Mouse (Mus musculus): Measurements from ENCODE around the gene Cabp2. TPM values are rescaled to one million over a fixed set of nuclear protein-coding genes. Genes with fewer than 3 reads are reported as not detected.

Gene Cabp2
- polyA plus RNA-seq, 1 experiment from 2014 or later = not detected

GRCm38 (mm10) chr19:4054613-4055012 is 26.8 kb upstream of the Cabp2 start:
- no peak for ATAC-seq (ENCODE audit: low read depth)
- H3K27ac ChIP-seq (ENCODE audit: low read length) = no peak overlapping the region
- no peaks in the 10 kb centered on the region for H3K36me3 ChIP-seq (ENCODE audit: control insufficient read depth, insufficient read depth, low read length)
- H3K27me3 ChIP-seq (ENCODE audit: control insufficient read depth, insufficient read depth, low read depth, low read length) = no peaks in the 10 kb centered on the region; the same call in 1 of the 2 replicates
- peaks cover 5% of the 10 kb centered on the region; the same call in 1 of the 2 replicates for H3K4me1 ChIP-seq (replicated peaks; ENCODE audit: control insufficient read depth, insufficient read depth, low read length)
- H3K9ac ChIP-seq (ENCODE audit: low read length) = no peak overlapping the region
- 85% methylated on average over 5 of the region's 5 CpGs for WGBS
- no peaks in the 10 kb centered on the region for H3K9me3 ChIP-seq (ENCODE audit: control insufficient read depth, low read length)
- H3K4me2 ChIP-seq (ENCODE audit: low read depth, low read length) = no peak overlapping the region
- H3K4me3 ChIP-seq (ENCODE audit: low read length) = no peak overlapping the region

DNA sequence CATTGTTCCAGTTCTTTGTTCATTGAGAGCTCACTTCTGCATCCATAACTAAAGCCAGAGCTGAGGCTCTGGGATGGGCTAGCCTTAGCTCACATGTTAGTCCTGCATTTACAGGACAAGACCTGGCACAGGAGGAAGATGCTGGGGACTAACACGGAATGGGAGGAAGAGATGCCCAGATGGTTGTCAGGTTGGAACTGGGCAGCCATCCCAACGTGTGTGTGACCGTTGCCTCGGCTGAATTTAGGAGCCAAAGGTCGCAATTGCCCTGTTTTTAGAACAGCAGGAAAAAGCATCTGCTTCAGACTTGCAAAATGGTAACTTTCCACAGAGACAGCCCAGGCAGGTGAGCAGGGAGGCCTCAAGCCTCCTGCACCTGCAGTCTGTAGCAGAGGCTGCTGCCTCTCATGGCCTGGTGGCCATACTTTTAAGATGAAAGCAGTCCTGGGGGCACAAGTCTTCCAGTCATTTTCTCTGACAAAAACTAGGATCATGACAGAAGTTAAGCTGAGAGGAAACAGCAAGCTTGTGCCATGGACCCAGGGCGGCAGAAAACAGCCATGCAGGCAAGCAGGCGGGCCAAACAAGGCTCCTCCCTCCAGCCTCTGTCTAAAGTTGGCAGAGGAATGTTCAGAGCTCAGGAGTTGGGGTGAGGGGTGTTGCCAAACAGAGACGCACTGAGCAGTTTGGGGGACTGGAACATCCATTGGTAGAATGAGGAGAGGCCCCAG is 26.0 kb upstream of the Cabp2 start:
- H3K4me1 ChIP-seq (replicated peaks; ENCODE audit: control insufficient read depth, insufficient read depth, low read length) = peaks cover 6% of the 10 kb centered on the region; the same call in 1 of the 2 replicates
- 64% methylated on average over 8 of the region's 8 CpGs for WGBS

DNA sequence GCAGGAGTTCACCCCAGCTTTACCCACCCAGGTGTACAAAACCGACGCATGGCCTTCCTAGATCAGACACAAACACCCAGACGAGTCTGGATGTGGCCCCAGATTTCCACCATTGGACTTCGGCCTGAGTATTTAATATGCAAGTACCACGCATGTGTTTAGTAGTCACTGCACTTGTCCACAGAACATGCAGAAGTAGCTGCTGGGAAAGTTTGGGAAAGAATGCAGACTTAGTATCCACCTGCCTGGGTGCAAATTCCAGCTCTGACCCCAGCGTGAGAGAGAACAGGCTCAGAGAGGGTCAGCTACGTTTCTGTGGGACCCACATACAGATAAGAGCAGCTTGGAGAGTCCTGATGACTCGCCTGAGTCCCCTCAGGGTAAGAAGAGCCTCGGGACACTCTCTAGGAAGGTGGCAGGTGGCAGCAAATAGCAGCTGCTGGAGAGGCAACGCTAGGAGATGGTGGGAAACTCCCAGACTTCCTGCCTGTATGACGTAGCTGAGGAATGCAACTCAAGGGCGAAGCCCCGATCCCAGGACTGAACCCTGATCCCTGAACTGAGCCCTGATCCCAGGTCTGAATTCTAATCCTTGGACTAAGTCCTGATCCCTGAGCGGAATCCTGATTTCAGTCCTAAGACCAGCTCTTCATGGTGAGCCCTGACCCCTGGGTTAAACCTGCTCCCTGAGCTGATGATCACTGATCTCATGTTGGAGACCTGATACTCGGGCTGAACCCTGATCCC is 25.3 kb upstream of the Cabp2 start:
- no peak overlapping the region for H3K4me2 ChIP-seq (ENCODE audit: low read depth, low read length)
- no peaks in the 10 kb centered on the region for H3K9me3 ChIP-seq (ENCODE audit: control insufficient read depth, low read length)
- no peaks in the 10 kb centered on the region; the same call in 1 of the 2 replicates for H3K27me3 ChIP-seq (ENCODE audit: control insufficient read depth, insufficient read depth, low read depth, low read length)
- H3K9ac ChIP-seq (ENCODE audit: low read length) = no peak overlapping the region
- H3K36me3 ChIP-seq (ENCODE audit: control insufficient read depth, insufficient read depth, low read length) = no peaks in the 10 kb centered on the region
- H3K4me1 ChIP-seq (replicated peaks; ENCODE audit: control insufficient read depth, insufficient read depth, low read length) = peaks cover 6% of the 10 kb centered on the region; the same call in 1 of the 2 replicates
- ATAC-seq (ENCODE audit: low read depth) = no peak
- no peak overlapping the region for H3K4me3 ChIP-seq (ENCODE audit: low read length)
- no peak overlapping the region for H3K27ac ChIP-seq (ENCODE audit: low read length)
- WGBS = 48% methylated on average over 15 of the region's 15 CpGs

More for the DNA sequence above, 26.0 kb upstream of the Cabp2 start:
- ATAC-seq (ENCODE audit: low read depth) = 0 out of 2 replicates have a peak, but pooled peaks have one; percentile 23
- Histone ChIP-seq H3K4me3 (ENCODE audit: low read length) (no peak overlapping the region), H3K4me2 (ENCODE audit: low read depth, low read length) (no peak overlapping the region), H3K36me3 (ENCODE audit: control insufficient read depth, insufficient read depth, low read length) (no peaks in the 10 kb centered on the region), H3K27me3 (ENCODE audit: control insufficient read depth, insufficient read depth, low read depth, low read length) (no peaks in the 10 kb centered on the region; the same call in 1 of the 2 replicates), H3K9me3 (ENCODE audit: control insufficient read depth, low read length) (no peaks in the 10 kb centered on the region), H3K9ac (ENCODE audit: low read length) (no peak overlapping the region), H3K27ac (ENCODE audit: low read length) (no peak overlapping the region)

DNA sequence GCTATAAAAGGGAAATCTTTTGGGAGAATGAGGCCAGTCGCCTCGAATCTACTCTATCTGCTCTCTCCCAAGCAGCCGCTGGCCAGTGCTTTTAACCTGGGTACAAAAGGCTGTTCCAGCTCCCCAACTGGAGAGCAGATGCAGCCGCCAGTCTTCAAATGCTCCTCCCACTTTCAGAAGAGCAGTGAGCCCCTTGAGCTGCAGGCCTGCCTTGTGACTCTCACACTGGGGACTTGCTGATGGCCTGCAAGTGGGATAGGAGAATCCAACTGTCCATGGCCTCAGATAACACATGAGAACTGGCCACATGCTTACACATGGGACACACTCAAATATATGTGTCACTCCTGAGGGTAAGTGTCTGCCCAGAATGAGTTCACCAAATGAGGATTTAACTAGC is 24.7 kb upstream of the Cabp2 start:
- Histone ChIP-seq H3K27me3 (ENCODE audit: control insufficient read depth, insufficient read depth, low read depth, low read length) (no peaks in the 10 kb centered on the region; the same call in 1 of the 2 replicates), H3K4me3 (ENCODE audit: low read length) (no peak overlapping the region), H3K9me3 (ENCODE audit: control insufficient read depth, low read length) (no peaks in the 10 kb centered on the region), H3K4me1 (replicated peaks; ENCODE audit: control insufficient read depth, insufficient read depth, low read length) (peaks cover 6% of the 10 kb centered on the region; the same call in 1 of the 2 replicates), H3K36me3 (ENCODE audit: control insufficient read depth, insufficient read depth, low read length) (no peaks in the 10 kb centered on the region), H3K9ac (ENCODE audit: low read length) (no peak overlapping the region), H3K27ac (ENCODE audit: low read length) (no peak overlapping the region), H3K4me2 (ENCODE audit: low read depth, low read length) (no peak overlapping the region)
- no peak for ATAC-seq (ENCODE audit: low read depth)
- 43% methylated on average over 4 of the region's 4 CpGs for WGBS

DNA sequence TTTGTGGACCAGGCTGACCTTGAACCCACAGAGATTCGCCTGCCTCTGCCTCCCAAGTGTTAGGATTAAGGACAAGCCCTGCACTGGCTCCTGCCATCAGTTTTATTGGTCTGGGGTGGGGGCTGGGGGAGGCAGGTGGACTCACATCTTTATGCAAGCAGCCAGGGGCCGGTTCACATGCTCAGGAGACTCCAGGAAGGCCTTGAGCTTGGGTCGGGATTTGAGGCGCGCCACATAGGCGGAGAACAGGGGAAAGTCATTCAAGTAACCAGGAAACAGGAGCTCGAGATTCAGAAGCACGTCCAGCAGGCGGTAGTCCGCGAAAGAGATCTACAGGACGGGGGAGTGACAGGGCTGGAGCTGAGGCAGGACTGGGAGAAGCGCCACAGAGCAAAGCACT is 24.0 kb upstream of the Cabp2 start:
- peaks cover 6% of the 10 kb centered on the region; the same call in 1 of the 2 replicates for H3K4me1 ChIP-seq (replicated peaks; ENCODE audit: control insufficient read depth, insufficient read depth, low read length)
- H3K36me3 ChIP-seq (ENCODE audit: control insufficient read depth, insufficient read depth, low read length) = no peaks in the 10 kb centered on the region
- H3K4me3 ChIP-seq (ENCODE audit: low read length) = no peak overlapping the region
- ATAC-seq (ENCODE audit: low read depth) = no peak
- H3K27ac ChIP-seq (ENCODE audit: low read length) = no peak overlapping the region
- H3K9me3 ChIP-seq (ENCODE audit: control insufficient read depth, low read length) = no peaks in the 10 kb centered on the region
- no peaks in the 10 kb centered on the region; the same call in 1 of the 2 replicates for H3K27me3 ChIP-seq (ENCODE audit: control insufficient read depth, insufficient read depth, low read depth, low read length)
- no peak overlapping the region for H3K4me2 ChIP-seq (ENCODE audit: low read depth, low read length)
- H3K9ac ChIP-seq (ENCODE audit: low read length) = no peak overlapping the region
- WGBS = 82% methylated on average over 13 of the region's 13 CpGs

GRCm38 (mm10) chr19:4057962-4058361 is 23.4 kb upstream of the Cabp2 start:
- Histone ChIP-seq H3K36me3 (ENCODE audit: control insufficient read depth, insufficient read depth, low read length) (no peaks in the 10 kb centered on the region), H3K4me1 (replicated peaks; ENCODE audit: control insufficient read depth, insufficient read depth, low read length) (peaks cover 6% of the 10 kb centered on the region; the same call in 1 of the 2 replicates), H3K9me3 (ENCODE audit: control insufficient read depth, low read length) (no peaks in the 10 kb centered on the region), H3K27ac (ENCODE audit: low read length) (no peak overlapping the region), H3K4me3 (ENCODE audit: low read length) (no peak overlapping the region), H3K9ac (ENCODE audit: low read length) (no peak overlapping the region), H3K4me2 (ENCODE audit: low read depth, low read length) (no peak overlapping the region), H3K27me3 (ENCODE audit: control insufficient read depth, insufficient read depth, low read depth, low read length) (no peaks in the 10 kb centered on the region; the same call in 1 of the 2 replicates)
- 94% methylated on average over 7 of the region's 7 CpGs for WGBS
- no peak for ATAC-seq (ENCODE audit: low read depth)

- Histone ChIP-seq H3K4me3 (ENCODE audit: low read length) (no peak overlapping the region), H3K27ac (ENCODE audit: low read length) (no peak overlapping the region), H3K4me2 (ENCODE audit: low read depth, low read length) (no peak overlapping the region), H3K9ac (ENCODE audit: low read length) (no peak overlapping the region), H3K27me3 (ENCODE audit: control insufficient read depth, insufficient read depth, low read depth, low read length) (no peaks in the 10 kb centered on the region; the same call in 1 of the 2 replicates), H3K36me3 (ENCODE audit: control insufficient read depth, insufficient read depth, low read length) (no peaks in the 10 kb centered on the region), H3K4me1 (replicated peaks; ENCODE audit: control insufficient read depth, insufficient read depth, low read length) (peaks cover 6% of the 10 kb centered on the region; the same call in 1 of the 2 replicates), H3K9me3 (ENCODE audit: control insufficient read depth, low read length) (no peaks in the 10 kb centered on the region)
- no peak for ATAC-seq (ENCODE audit: low read depth)
- 86% methylated on average over 5 of the region's 5 CpGs for WGBS
These were observed 22.8 kb upstream of the Cabp2 start for GRCm38 (mm10) chr19:4058581-4058980.

DNA sequence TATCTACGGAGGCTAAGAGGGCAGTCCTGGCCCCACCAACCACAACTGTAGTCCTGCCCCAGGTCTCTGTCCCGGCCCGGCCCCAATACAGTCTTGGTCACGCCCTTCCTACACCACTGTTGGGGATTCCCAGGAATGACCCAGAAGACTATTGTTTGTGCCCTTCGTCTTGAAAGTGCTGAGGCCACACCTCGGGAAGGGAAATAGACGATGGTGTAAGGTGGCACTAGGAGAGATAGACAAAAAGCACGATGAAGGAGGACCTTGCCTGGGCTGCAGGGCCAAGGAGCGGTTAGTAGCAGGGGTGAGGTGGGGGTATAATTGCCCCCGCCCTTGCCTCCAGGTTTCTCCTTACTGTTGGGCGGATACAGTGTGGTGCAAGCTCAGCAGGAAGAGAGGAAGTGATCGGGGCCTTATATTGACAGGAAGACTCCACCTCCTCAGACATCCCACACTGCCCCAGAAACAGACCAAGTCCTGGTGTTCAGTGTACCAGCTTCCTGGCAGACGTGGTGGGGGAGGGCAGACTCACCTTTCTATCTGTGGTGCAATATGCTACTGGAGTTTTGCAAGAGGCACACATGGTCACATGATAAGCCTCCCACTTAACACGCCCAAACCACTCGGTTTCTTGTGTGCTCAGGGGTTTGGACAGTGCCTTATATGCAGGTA is 22.2 kb upstream of the Cabp2 start, which contains the start of gene Gstp3:
Gene Gstp3 (minus strand): TSS at position 501 of the 672 bp plus-strand sequence.
- Histone ChIP-seq H3K4me3 (ENCODE audit: low read length) (no peak within 1 kb of the TSS), H3K27ac (ENCODE audit: low read length) (no peak within 1 kb of the TSS), H3K9me3 (ENCODE audit: control insufficient read depth, low read length) (no peaks in the 10 kb centered on the region), H3K9ac (ENCODE audit: low read length) (no peak within 1 kb of the TSS), H3K27me3 (ENCODE audit: control insufficient read depth, insufficient read depth, low read depth, low read length) (no peaks in the 10 kb centered on the region; the same call in 1 of the 2 replicates), H3K4me1 (replicated peaks; ENCODE audit: control insufficient read depth, insufficient read depth, low read length) (peaks cover 6% of the 10 kb centered on the region; the same call in 1 of the 2 replicates), H3K36me3 (ENCODE audit: control insufficient read depth, insufficient read depth, low read length) (no peaks in the 10 kb centered on the region), H3K4me2 (ENCODE audit: low read depth, low read length) (no peak within 1 kb of the TSS)
- peak; percentile 71 for ATAC-seq (ENCODE audit: low read depth)
- WGBS = 69% methylated on average over 15 of the region's 15 CpGs

Measured in lung, embryonic 16.5 days (tissue).